Mouse (Mus musculus): ENCODE measurements at regions not wholly inside any gene's neighbourhood (a gene's known extent, or its start where the extent isn't known, plus 50 kb on each side); places are given as distances from the start of the nearest gene placed in this dataset.

- DNase-seq, result no peak
Observed at GRCm38 (mm10) chr13:42522553-42522952, 157.9 kb upstream of the Phactr1 start.

DNA sequence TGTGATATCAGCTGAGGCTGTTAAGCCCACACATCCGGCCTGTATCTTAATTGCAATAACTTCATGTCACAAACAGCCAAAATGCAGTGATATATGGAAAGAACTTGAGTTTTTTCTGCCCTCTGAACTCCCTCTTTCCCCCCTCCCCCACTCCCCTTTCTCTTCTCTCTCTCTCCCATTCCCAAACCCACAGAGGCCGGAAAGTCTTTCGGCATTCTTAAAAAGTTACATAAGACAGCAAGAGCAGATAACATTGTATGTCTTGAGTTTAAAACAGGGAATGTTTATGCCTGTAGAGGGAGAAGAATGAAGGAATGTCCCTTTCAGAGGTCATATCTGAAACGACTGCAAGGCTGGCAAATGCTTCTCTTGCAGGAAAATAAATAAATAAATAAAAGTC, 154.3 kb upstream of the Phactr1 start:
- no peak for DNase-seq

GRCm38 (mm10) chr13:42526966-42527365, 153.5 kb upstream of the Phactr1 start:
- no peak for DNase-seq

GRCm38 (mm10) chr13:42528169-42528568, 152.3 kb upstream of the Phactr1 start:
- no peak for DNase-seq

GRCm38 (mm10) chr13:42536501-42537210, 143.8 kb upstream of the Phactr1 start:
- no peak for DNase-seq

GRCm38 (mm10) chr13:42538046-42538445, 142.4 kb upstream of the Phactr1 start:
- DNase-seq, result no peak

DNA sequence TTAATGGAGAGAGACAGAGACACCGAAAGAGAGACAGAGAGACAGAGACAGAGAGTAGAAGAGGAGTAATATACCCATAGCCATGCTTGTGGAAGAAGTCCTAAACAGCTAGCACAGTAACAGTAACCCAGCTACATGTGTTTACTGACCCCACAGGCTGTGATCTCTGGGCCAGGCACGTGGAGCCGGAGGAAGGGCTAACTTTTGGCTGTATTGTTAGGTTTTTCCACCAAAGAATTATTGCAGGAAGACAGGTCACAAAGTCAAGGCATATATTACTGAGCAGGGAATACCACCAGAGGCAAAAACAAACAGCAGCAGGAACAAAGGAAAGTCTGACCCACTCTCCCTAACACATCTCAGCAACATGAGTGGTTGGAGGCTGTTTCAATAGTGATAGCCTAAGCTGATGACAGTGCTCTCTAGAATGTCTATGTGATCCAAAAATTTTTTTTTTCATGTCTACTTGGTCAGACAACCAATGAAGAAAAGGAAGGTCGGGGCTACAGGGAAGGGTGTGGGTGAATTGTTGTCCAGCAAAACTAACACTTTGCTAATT, 135.8 kb upstream of the Phactr1 start:
- no peak for DNase-seq

GRCm38 (mm10) chr13:42546389-42546788, 134.0 kb upstream of the Phactr1 start:
- DNase-seq, result no peak

DNA sequence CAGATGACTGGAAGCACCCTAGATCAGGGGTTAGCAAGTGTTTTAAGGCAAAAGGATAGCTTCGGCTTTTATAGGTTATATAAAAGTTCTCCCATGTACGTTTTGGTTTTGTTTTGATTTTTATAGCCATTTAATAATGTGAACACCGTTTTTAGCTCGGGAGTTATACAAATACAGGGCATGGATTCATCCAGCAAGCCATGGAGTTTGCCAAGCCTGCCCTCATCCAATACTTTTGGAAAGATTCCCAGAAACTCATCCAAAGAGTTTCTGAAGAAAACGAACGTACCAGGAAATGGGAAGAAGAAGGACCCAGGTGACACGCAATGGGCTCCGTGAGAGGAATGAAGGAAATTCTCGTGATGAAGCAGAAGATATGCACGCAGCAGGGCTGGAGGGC, 133.6 kb upstream of the Phactr1 start:
- no peak for DNase-seq

- DNase-seq, result no peak
Observed at GRCm38 (mm10) chr13:42549021-42549559, 131.3 kb upstream of the Phactr1 start.

DNA sequence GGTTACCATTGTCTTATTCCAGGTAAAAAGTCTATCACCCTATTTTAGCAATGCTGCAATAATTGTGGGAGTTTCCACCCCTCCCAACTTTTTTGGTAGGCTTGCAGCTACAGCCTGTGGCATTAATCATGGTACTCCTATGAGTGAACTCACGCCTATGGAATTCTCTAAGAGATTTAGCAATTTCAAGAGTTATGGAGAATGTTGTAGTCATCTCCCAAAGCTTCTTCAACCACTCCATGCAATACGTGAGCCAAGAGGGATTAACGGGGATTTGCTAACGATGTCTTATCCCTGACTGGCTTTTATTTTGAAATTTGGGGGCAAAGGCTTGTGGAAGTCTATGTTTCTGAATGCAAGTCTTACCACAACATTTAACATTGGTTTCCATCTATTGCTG, 125.5 kb upstream of the Phactr1 start:
- DNase-seq, result no peak

GRCm38 (mm10) chr13:42558526-42558925, 121.9 kb upstream of the Phactr1 start:
- DNase-seq, result no peak

DNA sequence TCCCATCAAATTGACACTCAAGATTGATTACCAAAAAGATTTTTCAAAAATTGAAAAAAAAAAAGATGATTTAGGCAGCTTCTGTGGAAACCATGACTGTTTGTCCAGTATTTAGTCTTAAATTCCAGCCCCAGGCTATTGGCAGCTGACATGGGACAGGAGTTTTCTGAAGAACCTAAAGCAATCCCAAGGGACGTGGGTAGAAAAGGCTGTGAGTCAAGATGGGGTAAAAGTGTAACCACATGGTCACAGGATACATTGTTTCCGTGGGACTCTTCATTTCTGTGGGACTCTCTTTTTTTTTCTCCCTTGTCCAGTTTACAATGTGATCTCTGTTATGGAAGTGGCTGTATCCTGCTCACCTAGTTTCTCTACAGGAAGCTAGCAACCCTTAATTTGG, 119.0 kb upstream of the Phactr1 start:
- no peak for DNase-seq

- DNase-seq, result no peak
Observed at GRCm38 (mm10) chr13:42565291-42566058, 114.9 kb upstream of the Phactr1 start.

GRCm38 (mm10) chr13:42570600-42571348, 109.6 kb upstream of the Phactr1 start:
- no peak for DNase-seq

DNA sequence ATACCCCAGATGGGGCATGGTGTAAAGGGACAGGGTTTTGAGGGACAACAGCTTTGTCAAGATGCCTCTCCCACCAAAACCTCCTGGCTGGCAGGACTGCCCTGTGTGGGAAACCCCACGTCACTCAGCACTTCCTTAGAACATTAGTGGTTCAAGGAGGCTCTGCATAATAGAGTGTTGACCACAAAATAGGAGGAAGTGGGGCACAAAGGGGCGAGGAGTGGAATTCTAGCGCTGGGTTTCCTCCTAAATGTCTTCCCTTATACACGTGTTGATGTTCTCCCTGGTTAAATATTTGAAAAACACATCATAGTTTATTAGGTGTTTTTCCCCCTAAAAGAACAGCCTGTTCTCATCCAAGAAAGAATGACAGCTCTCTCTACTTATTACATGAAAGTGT, 106.2 kb upstream of the Phactr1 start:
- no peak for DNase-seq

- peak; percentile 22 for DNase-seq
Observed at GRCm38 (mm10) chr13:42575725-42576426, 104.5 kb upstream of the Phactr1 start.

GRCm38 (mm10) chr13:42579471-42579870, 101.0 kb upstream of the Phactr1 start:
- no peak for DNase-seq

- no peak for DNase-seq
Observed at GRCm38 (mm10) chr13:42589136-42589535, 91.3 kb upstream of the Phactr1 start.

GRCm38 (mm10) chr13:42589607-42590006, 90.8 kb upstream of the Phactr1 start:
- DNase-seq, result no peak

DNA sequence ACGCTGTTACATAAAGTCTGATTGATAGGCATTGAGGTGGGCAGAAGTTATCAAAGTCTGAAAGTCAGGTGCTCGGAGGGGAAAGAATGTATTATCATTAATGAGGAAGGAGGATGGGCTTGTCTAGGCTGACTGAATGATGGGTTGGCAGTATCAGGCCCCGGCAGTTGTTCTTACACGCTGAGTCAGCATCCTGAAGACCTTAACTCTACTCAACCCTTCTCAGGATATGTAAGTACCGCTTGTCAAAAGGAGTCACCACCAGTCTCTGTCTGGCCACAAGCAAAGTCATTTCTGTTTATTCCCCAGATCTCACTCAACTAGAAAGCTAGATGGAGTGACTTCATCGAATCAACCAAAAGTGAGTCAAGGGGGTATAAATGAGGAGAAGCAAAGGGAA, 90.0 kb upstream of the Phactr1 start:
- no peak for DNase-seq

DNA sequence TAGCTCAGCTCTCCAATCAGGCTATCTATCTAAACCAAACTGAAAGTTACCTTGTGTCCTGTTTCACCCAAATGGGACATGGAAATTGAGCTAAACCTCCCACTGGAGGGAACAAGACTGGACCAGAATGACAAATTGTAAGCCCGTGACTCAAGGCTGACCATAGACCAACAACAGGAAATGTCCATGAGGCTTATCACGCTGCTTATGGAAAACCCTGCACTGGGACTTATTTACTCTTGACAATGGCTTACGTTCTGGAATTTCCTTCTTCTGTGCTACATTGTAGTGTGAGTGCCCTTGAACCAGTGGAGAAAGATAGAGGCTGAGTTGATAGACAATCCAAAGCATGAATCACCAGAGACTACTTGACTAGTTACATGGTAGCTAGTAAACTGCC, 87.5 kb upstream of the Phactr1 start:
- no peak for DNase-seq

Data from thymus, postnatal 25 days (tissue).